Mouse (Mus musculus) v-Abl transformed pro-B cells (cell line): ENCODE measurements around the gene Sirt5.

ENCODE experiments used
- in situ Hi-C, 2 experiments: fragments of 400-800 bp; cut with MboI; formaldehyde crosslinking; loops; one replicate each; pipeline ENCODE4 v1.15.1; 2025; ENCODE audit not compliant: unreplicated experiment in 2 of 2

Gene Sirt5

DNA sequence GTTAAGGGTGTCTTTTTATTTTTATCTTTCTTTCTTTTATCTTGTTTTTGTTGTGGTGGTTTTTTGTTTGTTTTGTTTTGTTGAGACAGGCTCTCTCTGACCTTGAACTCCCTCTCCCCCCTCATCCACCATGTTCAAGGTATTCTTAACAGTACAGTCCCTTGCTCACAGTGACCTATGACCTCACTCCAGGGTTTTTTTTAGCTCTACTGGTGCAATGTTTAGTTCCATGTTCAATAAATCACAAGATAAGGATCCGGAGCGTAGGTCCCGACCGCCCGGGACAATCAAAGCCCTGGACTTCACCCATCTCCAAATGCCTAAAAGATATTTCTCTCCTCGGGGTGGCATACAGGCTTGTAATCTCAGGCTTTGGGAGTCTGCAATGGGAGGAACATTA, 4.8 kb downstream of the Sirt5 start:
- in situ Hi-C loops, result loop anchor here (25.0 kb wide), 2 partner anchors 192 to 367 kb away; partner anchors contain the start of gene Mcur1 (in 1 of the 2)

DNA sequence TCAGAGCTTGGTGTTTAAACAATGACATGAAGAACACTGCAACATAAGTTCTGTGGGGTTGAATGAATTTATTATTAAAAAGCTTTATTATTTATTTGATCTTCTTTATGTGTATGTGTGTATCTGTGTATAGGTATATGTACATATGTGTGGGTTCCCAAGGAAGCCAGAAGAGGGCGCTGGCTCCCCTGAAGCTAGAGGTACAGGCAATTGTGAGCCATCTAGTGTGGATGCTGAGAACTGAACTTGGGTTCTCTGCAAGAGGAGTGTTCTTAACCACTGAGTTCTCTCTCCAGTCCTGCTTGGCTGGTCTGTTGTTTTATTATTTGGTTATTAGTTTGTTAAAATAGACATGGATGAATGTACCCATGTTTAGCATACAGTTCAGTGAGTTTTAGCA, 7.6 kb downstream of the Sirt5 start:
- in situ Hi-C loops, result loop anchor here (25.0 kb wide), 2 partner anchors 189 to 364 kb away; partner anchors contain the start of gene Mcur1 (in 1 of the 2)

DNA sequence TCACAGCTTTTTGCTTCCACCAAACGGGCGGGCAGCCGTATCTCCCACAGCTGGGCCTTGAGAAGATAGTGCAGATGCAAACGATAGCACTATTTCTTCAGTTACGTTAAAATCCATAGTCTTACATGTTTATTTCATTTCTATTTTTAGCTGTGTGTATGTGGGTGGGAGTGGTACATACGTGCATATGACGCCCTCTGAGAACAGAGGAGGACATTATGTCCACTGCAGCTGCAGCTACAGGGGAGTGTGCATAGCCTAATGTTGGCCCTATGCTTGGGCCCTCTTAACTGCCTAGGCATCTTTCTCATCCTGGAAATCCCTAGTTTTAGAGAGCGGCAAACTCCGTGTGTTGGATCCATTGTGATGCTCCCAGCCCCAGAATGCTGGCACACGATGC, 8.9 kb downstream of the Sirt5 start:
- in situ Hi-C loops, result loop anchor here (25.0 kb wide), 2 partner anchors 188 to 363 kb away; partner anchors contain the start of gene Mcur1 (in 1 of the 2)

DNA sequence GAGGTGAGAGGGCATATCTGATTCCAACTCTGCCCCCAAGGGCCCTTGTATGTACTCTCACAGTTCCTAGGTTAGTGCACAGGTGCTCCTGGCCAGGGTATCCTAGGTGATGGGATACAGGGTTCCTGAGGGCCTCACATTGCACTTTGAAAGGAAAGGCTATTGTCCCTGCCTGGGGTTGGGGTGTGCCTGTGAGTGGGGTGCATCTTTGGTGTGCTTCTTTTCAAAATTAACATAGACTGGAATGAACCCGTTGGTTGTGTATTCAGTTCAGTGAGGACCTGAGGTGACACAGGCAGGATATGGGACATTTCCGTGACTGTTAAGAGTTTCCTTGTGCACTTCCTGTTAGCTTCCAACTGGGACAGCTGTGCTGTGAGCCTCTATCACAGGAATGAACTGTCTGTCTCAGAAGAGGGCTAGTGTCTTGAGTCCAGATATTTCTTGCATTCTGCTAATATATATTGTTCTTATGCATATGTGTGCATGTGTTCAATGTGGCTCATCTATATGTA, 9.7 kb downstream of the Sirt5 start:
- in situ Hi-C loops, result loop anchor here (25.0 kb wide), 2 partner anchors 187 to 362 kb away; partner anchors contain the start of gene Mcur1 (in 1 of the 2)

DNA sequence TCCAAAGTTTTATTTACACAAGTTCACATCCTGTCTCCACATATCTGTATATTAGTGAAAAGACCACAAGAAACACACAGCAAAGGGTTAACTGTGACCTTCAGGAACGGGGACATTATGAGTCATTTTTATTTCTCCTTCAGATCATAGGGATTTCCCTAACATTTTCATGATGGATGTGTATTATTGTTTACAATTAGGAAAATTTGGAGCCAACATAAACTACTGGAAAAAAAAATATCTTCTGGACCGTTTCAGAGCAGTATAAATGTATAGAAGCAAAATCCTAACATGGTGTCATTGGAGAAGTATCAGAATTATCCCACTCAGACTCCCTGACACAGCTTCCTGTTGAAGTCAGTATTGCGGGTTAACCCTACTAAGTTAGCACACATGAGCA, 14.7 kb downstream of the Sirt5 start:
- in situ Hi-C loops, result no loop called here

DNA sequence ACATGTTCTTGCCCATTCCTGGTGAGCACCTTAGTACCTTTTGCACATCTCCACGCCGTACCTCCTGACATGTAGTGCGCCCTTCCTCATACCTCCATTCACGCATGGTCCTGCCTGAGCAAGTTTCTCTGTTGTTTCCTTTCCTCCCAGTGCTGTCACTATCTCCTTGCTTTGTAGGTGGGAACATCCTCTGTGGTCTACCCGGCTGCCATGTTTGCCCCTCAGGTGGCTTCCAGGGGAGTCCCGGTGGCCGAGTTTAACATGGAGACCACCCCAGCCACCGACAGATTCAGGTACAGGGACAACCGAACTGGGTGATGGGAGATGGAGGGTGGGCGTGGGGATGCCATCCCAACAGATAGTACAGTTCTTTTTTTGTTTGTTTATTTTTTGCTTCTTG, 20.0 kb downstream of the Sirt5 start:
- in situ Hi-C loops, result no loop called here

DNA sequence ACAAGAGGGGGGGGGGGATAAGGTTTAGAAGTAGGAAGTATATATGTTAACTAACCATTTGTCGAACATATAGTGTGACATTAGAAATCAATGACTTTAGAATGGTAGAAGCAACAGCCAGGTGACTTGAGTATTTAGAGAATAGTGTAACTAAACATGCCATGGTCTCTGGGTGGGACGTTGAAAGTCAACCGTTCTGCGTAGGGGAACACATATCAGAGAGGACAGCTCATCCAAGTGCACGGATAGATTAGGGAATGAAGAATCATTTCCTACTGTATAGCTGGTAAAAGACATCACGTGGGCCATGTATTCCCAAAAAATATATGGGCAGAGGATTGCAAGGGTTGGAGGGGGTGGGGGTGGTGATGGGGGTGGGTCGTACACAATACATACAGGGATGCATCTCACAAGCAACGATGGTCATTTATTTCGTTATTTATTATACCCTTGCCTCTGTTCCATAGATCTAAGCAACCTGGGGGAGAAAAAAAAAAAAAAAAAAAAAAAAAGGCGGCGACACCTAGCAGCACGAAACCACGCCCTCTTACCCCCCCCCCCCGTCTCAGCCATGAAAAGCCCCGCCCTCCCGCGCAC, 32.5 kb downstream of the Sirt5 start:
- in situ Hi-C loops, result no loop called here

DNA sequence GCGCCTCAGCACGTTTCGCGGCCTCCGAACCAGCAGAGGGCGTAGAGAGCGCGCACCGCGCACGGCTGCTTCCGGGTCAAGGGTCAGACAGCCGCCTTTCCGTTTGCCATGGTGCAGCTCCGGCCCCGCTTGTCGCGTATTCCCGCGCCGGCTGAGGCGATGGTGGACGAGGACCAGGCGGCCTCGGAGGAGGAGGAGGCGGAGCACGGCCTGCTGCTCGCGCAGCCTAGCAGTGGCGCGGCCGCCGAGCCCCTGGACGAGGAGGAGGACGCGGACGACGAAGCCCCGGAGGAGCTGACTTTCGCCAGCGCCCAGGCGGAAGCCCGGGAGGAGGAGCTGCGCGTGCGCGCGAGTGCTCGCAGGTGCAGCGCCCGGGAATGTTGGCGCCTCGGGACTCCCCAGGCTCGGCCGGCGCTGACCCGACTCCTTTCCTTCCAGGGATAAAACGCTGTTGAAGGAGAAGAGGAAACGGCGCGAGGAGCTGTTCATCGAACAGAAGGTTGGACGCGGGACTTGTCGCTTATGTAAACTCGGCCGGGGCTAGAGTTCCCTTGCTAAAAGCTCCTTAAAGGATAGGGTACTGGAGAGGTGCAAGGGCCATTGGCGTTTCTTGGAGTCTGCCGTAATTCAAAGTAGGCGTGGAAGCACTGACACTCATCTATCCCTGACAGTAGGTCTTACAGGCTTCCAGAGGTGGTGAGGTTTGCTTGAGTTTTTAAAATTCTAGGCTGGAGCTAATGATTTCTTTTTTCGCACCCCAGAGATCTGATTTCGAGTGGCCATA, 33.2 kb downstream of the Sirt5 start, which contains the start of gene Nol7:
Gene Nol7, plus strand, starts transcription at position 94 of the 784 bp plus-strand sequence.
- in situ Hi-C loops, result no loop called here

DNA sequence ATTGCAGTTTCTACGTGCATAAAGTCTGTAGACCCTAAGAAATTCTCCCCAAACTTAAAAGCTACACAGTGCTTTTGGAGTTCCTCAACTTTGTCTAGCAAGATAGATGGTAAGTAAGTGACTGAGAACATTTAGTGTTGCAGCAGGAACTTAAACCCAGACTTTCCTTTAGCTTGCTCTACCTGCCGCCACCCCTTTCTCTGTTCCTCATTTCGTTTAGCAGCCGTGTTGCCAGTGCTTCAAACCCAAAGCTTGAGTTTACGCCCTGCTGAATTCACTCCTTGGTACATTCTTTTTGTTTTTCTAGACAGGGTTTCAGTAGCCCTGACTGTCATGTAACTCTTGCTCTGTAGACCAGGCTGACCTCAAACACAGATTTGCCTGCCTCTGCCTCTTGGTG, 34.3 kb downstream of the Sirt5 start:
- in situ Hi-C loops, result no loop called here

DNA sequence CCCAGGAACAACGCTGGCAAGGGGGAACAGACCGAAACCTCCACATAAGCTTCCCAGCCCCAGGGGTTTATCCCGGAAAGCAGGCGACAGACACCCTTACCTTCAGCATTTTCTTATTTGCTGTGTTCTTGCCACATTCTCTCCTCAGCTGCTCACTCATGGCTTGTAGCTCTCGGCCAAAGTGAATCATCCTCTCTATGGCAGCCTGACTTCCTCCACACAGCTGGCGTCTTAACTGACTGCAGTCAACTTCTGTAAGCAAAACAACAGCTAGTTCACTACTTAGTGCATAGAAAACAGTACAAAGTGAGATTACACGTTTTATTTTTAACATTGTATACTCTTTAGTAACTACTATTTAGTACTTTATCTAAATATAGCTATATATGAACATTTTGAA, 47.0 kb downstream of the Sirt5 start:
- in situ Hi-C loops, result no loop called here

DNA sequence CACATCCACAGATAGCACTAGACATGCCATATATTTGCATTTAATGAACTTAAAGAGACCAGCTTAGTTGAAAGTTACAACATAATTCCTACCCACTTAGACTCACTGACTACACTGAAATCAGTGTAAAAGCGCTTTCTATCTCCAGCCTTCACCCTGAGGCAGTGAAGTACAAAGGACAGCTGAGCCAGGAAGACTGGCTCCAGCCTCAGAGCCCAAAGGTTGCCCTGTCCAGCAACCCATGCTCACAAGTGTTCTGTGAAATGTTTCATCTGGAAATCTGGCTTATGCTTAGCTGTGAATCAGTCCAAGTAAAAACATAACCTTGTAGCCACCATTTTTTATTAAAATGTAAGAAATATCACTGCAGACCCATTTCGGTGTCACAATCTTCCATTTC, 48.3 kb downstream of the Sirt5 start:
- in situ Hi-C loops, result no loop called here

DNA sequence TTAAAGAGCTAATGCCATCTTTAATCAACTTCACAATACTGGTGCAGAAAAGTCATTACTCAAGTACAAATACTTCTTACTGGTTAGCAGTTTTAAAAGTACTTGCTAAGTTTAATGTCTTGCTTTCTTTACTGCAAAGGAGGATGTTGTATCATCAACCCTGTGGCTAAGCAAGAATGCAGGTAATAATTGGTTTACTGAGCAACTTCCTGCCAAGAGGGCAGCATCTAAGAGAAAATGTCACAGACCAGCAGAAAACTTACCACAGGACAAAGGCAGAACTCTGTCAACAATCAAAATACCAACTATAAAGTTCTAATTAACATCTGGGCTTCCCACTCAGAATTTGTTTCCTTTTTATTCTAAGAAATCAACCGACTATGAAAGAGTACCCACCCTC, 50.0 kb downstream of the Sirt5 start:
- in situ Hi-C loops, result no loop called here

DNA sequence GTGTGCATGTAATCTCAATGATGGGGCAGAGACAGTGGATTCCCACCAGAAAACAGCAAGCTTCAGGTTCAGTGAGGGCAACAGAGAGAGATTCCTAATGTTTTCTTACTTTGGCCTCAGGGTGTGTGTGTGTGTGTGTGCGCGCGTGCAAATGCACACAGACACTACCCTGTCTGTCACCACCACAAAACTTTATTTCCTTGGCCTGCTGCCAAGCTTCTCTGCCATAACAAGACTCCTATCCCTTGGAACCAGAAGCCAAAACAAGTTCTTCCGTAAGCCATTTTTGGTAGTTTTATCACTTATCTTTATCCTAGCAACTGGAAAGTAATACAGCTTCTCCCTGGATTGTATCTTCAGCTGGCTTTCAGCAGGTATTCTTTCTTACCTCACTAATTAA, 63.1 kb downstream of the Sirt5 start:
- in situ Hi-C loops, result no loop called here

DNA sequence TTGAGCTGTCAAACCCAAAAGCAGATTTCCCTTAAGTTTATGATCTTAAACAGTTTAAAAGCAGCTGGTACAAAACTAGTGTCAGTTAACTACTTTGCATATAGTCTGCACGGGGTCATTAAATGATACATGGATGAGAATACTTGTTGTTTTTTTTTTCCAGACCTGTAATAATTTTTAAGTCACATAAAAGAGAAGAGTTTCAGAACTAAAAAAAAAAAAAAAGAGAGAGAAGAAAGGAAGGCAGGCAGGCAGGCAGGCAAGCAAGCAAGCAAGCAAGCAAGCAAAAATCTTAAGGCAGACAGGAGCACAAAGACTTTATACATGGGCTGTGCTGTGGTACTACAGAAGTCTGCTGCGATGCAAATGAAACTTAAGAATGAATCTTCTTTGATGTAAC, 68.1 kb downstream of the Sirt5 start:
- in situ Hi-C loops, result no loop called here

DNA sequence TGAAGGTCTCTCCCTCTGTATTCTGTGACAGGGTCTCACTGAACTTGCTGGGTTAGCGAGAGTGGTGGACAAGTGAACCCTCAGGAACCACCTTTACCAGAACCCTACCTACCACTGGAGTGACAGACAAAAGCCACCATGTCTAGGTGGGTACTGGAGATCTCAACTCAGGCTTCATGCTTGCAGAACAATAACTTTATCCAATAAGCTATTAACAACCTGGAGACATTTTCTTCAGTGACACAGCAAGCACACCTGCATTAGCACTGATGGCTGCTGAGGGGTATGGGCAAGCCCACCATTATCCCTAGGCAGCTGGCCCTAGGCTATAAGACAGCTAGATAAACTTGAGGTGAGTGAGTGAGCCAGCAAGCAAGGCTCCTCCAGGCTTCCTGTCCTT, 75.1 kb downstream of the Sirt5 start:
- in situ Hi-C loops, result no loop called here

DNA sequence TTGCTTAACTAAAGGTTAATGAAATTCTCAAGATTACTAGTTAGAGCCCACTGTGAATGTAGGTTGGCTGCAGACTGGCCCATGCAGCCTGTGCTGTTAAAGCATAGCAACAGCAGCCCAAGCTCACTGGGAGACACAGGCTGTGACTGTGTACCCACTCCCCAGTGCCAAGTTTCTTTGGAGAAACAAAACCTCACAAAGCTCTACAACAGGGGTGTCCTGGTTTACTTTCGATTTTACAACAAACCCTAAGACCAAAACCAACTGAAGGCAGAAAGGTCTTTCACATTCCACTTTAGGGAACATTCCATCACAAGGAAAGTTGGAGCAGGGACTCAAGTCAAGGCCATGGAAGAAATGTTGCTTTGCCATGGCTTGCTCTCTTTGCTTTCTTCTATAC, 77.3 kb downstream of the Sirt5 start:
- in situ Hi-C loops, result no loop called here

DNA sequence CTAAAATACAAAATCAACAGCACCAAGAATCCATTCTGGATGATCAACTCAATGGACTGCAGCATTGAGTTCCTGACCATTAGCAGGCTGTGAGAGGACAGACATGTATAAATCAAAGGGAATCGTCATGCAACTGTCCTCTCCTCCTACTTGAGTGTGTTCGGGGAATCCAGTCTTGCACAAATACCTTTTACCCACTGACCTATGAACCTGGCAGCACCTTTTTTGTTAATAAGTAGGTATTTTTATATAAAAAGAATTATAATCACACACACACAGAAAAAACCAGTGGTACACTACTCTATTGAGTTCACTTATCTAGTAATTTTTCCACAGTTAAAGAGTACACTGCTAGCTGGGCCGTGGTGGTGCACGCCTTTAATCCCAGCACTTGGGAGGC, 78.4 kb downstream of the Sirt5 start:
- in situ Hi-C loops, result no loop called here

DNA sequence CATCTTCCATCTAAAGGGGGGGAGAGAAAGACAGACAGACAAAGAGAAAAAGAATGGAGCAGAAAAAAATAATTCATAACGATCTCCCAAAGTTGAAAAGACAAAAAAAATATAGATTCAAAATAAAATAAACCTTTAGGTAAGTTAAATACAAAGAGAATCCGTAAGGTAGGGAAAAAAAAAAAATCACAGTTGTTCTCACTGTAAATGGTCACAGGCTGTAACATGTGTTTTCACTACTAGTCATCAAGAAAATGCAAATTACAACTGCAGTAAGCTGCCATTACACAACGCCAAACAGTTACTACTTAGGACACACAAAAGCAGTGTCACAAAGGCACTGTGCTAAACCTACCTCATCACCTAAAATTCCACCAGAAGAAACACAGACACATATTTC, 79.4 kb downstream of the Sirt5 start:
- in situ Hi-C loops, result no loop called here
